Mouse (Mus musculus): ENCODE measurements around the gene Vmn1r24. TPM values are rescaled to one million over a fixed set of nuclear protein-coding genes. Genes with fewer than 3 reads are reported as not detected.
"Not testable (repeated sequence)": the region's sequence is repeated elsewhere in the genome, so short reads cannot be mapped to it uniquely, and the experiment has no call there.

Gene Vmn1r24
- polyA plus RNA-seq (2012; rRNA removed), result not detected in 2 replicates

DNA sequence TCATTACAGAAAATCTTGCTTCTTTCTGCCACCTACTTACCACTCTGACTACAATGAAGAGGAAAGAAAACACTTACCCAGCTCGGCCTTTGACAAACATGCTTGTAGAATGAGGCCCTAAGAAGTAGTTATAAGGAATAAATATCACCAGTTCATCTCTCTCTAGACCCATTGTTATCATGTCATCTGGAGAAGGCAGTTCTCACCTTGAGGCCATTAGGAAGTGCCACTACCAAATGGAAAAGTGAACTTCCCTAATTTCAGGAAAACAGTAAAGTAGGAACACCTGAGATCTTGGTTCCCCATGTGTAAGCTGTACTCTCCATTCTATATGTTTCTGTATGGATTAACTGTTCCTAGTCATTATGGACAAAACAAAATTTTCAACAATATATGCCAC is at the start of gene Vmn1r24:
Vmn1r24 (minus strand) TSS at position 101 of the 400 bp plus-strand sequence.
- WGBS, result 81% methylated on average over 1 of the region's 1 CpGs

DNA sequence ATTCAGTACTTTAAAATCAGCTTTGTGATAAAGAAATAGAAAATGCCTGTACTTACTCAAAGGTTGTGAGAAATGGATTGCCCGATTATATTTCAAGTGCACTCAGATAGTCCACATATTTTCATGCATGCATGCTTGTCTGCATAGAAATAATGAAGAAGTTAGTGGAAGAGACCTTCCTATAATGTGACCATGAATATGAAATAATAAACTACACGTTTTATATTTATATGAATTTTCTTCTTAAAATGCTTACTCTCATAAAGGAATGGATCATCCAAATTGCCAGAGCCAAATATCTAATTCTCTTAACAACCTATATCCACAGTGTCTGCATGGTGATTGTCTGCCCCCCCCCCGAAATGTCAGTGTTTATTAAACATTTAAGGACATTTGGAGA is 19.4 kb upstream of the Vmn1r24 start, which contains the start of gene Vmn1r25:
Vmn1r25 (minus strand) TSS at position 101 of the 400 bp plus-strand sequence.
- Histone ChIP-seq H3K4me1 (ENCODE audit: control insufficient read depth, insufficient read depth, low read length) (no peaks in the 10 kb centered on the region), H3K27ac (ENCODE audit: insufficient read depth, low read length) (no peak within 1 kb of the TSS), H3K27me3 (ENCODE audit: control insufficient read depth, insufficient read depth, low read length) (no peaks in the 10 kb centered on the region), H3K4me3 (replicated peaks; ENCODE audit: insufficient read depth, low read depth, low read length) (no peak within 1 kb of the TSS)
- no peak for TF ChIP-seq CTCF (IDR thresholded peaks at IDR 0.05; ENCODE audit: borderline replicate concordance, insufficient read depth, low read depth, low read length)
- TF ChIP-seq POLR2A (IDR thresholded peaks at IDR 0.05; ENCODE audit: borderline replicate concordance, insufficient read depth, low read length), result no peak
- DNase-seq, result no peak
- 55% methylated on average over 3 of the region's 3 CpGs for whole genome bisulfite sequencing

More for the DNA sequence above, at the start of gene Vmn1r24:
- H3K27ac ChIP-seq (ENCODE audit: insufficient read depth, low read length); H3K4me3 ChIP-seq (replicated peaks; ENCODE audit: insufficient read depth, low read depth, low read length); DNase-seq; H3K27me3 ChIP-seq (ENCODE audit: control insufficient read depth, insufficient read depth, low read length); H3K4me1 ChIP-seq (ENCODE audit: control insufficient read depth, insufficient read depth, low read length): not testable (repeated sequence)

DNA sequence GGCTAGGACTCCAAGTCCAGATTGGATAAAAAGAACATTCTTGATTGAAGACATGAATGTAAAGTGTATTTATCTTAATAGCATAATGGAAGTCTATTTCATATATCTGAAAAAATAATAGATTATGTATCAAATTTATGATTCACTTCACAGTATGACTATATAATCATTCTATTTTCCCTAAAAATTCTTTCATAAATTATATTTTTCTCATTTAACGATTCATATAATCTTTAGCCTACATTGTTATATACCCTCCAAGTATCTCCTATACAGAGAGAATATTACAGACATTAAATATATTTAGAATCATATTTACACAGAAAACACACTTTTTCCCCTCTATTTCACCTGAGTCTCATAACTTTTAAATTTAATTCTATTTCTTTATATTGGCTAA is 34.6 kb downstream of the Vmn1r24 start, which contains the start of gene Vmn1r23:
Vmn1r23 (minus strand) TSS at position 101 of the 400 bp plus-strand sequence.
- no peak within 1 kb of the TSS for H3K4me3 ChIP-seq (replicated peaks; ENCODE audit: insufficient read depth, low read depth, low read length)
- no peaks in the 10 kb centered on the region for H3K27me3 ChIP-seq (ENCODE audit: control insufficient read depth, insufficient read depth, low read length)
- no peaks in the 10 kb centered on the region for H3K4me1 ChIP-seq (ENCODE audit: control insufficient read depth, insufficient read depth, low read length)
- no peak within 1 kb of the TSS for H3K27ac ChIP-seq (ENCODE audit: insufficient read depth, low read length)
- DNase-seq, result no peak
- 93% methylated on average over 1 of the region's 1 CpGs for WGBS
- TF ChIP-seq CTCF (IDR thresholded peaks at IDR 0.05; ENCODE audit: borderline replicate concordance, insufficient read depth, low read depth, low read length), result no peak
- no peak for TF ChIP-seq POLR2A (IDR thresholded peaks at IDR 0.05; ENCODE audit: borderline replicate concordance, insufficient read depth, low read length)

GRCm38 (mm10) chr6:57907928-57908327 is 53.4 kb downstream of the Vmn1r24 start, which contains the start of gene Vmn1r22:
Vmn1r22 (minus strand) TSS chr6:57908028.
- Histone ChIP-seq H3K27me3 (ENCODE audit: control insufficient read depth, insufficient read depth, low read length) (no peaks in the 10 kb centered on the region), H3K4me3 (replicated peaks; ENCODE audit: insufficient read depth, low read depth, low read length) (no peak within 1 kb of the TSS), H3K27ac (ENCODE audit: insufficient read depth, low read length) (no peak within 1 kb of the TSS), H3K4me1 (ENCODE audit: control insufficient read depth, insufficient read depth, low read length) (no peaks in the 10 kb centered on the region)
- TF ChIP-seq CTCF (IDR thresholded peaks at IDR 0.05; ENCODE audit: borderline replicate concordance, insufficient read depth, low read depth, low read length) (no peak), POLR2A (IDR thresholded peaks at IDR 0.05; ENCODE audit: borderline replicate concordance, insufficient read depth, low read length) (no peak)
- DNase-seq, result no peak
- 88% methylated on average over 1 of the region's 1 CpGs for WGBS

Other genes starting within 250 kb of the Vmn1r24 start
- gene Vopp1, start 136.3 kb downstream of the Vmn1r24 start, polyA plus RNA-seq (2012; rRNA removed), result 32.0 and 33.2 TPM in 2 replicates
- not detected in 2 replicates for gene Vmn1r21, start 111.2 kb downstream of the Vmn1r24 start, polyA plus RNA-seq (2012; rRNA removed)
- gene Vmn1r22, start 53.5 kb downstream of the Vmn1r24 start, polyA plus RNA-seq (2012; rRNA removed), result not detected in 2 replicates
- gene Vmn1r23, start 34.7 kb downstream of the Vmn1r24 start, polyA plus RNA-seq (2012; rRNA removed), result not detected in 2 replicates
- gene Vmn1r25, start 19.3 kb upstream of the Vmn1r24 start, polyA plus RNA-seq (2012; rRNA removed), result not detected in 2 replicates
- not detected in 2 replicates for gene Vmn1r26, start 53.7 kb upstream of the Vmn1r24 start, polyA plus RNA-seq (2012; rRNA removed)

Data from cerebellum, adult 2 months (tissue).